Mouse (Mus musculus): ENCODE results near the gene Snx6.

GRCm38 (mm10) chr12:54807481-54807880 is 12.0 kb upstream of the Snx6 start:
- no peak for TF ChIP-seq CTCF (IDR thresholded peaks at IDR 0.05; ENCODE audit: extremely low read depth, insufficient read depth, insufficient read length, insufficient replicate concordance)
- no peak for TF ChIP-seq POLR2A (IDR thresholded peaks at IDR 0.05; ENCODE audit: low read depth, low read length)

Measured in spleen, adult 2 months (tissue).